Mouse (Mus musculus) brain, embryonic 14.5 days (tissue): ENCODE results near the gene Ndufc2.

ENCODE experiments used
- CTCF ChIP-seq: fragments of 200-500 bp; IDR thresholded peaks from 2 replicates; pipeline ENCODE4 v1.5.1; 2012; ENCODE audit warnings: inconsistent platforms, mild to moderate bottlenecking, moderate library complexity, borderline replicate concordance; ENCODE audit not compliant: insufficient read depth, insufficient read length; ENCODE audit errors: extremely low read depth
- POLR2A ChIP-seq: fragments of 200-500 bp; IDR thresholded peaks from 2 replicates; pipeline ENCODE4 v1.6.1; 2012; ENCODE audit warnings: mild to moderate bottlenecking, inconsistent platforms, borderline replicate concordance; ENCODE audit not compliant: poor library complexity, insufficient read depth, insufficient read length, severe bottlenecking; ENCODE audit errors: extremely low read depth

DNA sequence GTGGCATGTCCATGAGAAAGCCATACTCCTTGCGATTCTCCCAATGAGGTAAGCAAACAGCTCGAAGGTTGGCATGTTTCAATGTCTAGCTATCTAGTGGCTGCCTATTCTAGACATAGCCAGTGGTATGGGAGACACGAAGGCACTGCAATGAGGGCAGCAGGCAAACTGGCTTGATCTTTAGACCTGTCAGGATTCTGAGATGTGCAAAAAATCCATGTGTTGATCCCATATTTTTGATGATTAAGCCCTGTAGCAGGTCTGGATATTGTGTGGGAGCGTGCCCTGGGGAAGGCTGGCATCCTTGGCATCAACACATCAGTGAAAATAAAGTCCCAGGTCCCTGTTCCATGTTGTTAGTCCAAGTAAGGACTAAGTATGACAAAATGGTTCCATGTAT lies 11.3 kb upstream of the Ndufc2 start:
- TF ChIP-seq POLR2A (no peak), CTCF (no peak)
